1 mouse cellular context compared by ENCODE assay signal in the genomic region with DNA sequence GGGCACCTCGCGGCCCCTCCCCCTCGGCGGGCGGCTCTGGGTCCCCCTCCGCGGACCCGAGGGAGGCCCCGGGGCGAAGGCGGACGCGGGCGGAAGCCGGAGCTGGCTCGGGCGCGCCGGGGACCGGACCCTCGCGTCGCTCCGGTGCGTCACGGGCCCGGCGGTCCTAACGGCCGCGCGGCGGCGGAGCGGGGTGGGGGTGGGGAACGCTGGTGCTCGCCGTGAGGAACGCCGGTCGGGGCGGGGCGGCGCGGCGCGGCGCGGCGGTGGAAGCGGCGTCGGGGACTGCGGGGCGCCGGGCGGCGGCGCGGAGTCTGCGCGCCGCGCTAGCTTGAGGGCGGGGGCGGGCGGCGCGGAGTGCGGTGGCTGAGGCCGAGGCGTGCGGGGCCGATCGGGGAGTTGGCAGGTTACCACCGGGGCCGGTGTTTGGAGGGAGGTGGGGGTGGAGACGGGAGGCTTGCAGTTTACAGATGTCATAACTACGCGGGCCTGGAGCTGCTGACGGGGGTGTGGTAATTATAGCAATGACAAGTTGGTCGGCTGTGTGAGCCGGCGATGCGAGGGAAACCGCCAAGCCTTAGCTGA.
TF ChIP-seq lines count a peak whose summit lies in the region.

No protein-coding gene starts in this region.

TF ChIP-seq in C2C12, 6 proteins besides CTCF, POLR2A, EP300 and RAD21 (continued from another document):
- no peak for TF ChIP-seq USF1 (IDR thresholded peaks at IDR 0.05; ENCODE audit: low read depth)
TF ChIP-seq in C2C12: peak in this region for 0.
